Mouse (Mus musculus): ENCODE measurements around the gene Gjd2. TPM values are rescaled to one million over a fixed set of nuclear protein-coding genes. Genes with fewer than 3 reads are reported as not detected.

Gjd2 gene
- total RNA-seq, 2 experiments from 2014 or later: 5.8 to 7.3 TPM

DNA sequence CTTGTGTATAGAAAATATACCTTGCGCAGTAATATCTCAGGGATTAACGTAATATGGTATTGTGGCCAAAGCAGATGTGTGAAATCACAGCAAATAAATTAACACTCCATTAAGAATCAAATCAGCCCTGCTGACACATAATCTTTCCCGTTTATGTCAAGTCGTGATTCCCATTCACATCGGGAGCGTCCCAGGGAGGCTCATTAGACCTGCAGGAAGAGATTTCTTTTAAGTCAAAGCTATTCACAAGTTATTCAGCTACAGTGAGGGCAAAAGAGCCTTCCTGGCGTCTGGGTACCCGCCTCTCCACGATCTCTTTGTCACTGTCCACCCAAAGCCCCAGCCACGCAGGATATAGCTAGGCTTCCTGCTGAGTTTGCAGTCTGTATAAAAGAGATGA lies 4.7 kb upstream of the Gjd2 start:
- intact Hi-C loops (cut with DNase I): no loop called here
- DNase-seq (ENCODE audit: low spot score in 2 of 2): no peak

DNA sequence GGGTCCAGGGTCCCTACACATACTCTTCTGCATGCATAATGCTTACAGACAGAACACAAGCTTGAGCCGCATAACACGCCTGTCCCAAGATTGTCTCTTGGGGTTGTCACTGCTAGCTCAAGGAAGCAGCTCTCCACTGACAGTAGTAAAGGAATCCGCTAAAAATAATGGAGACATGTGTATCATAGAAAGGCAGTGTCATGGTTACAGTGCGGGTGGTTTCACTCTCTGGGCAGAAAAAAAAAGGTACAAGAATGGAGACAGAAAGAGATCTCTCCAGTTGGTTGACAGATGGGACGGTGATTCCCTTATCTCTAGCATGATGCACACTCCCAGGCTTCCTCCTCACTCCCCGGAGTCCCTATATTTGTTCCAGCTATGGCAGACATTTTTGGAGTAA lies 1.4 kb upstream of the Gjd2 start:
- intact Hi-C loops (cut with DNase I): no loop called here
- no peak for DNase-seq (ENCODE audit: low spot score in 2 of 2)

- DNase-seq (ENCODE audit: low spot score in 2 of 2): peak in 1 of 2 experiments; percentile 11
- intact Hi-C loops (cut with DNase I): no loop called here
Observed at GRCm38 (mm10) chr2:114013846-114014245, 427 bp upstream of the Gjd2 start.

GRCm38 (mm10) chr2:114012749-114013211 lies 639 bp downstream of the Gjd2 start:
- intact Hi-C loops (cut with DNase I): no loop called here
- peak in 1 of 2 experiments; percentile 10 for DNase-seq (ENCODE audit: low spot score in 2 of 2)

GRCm38 (mm10) chr2:114011838-114012237 lies 1.6 kb downstream of the Gjd2 start:
- intact Hi-C loops (cut with DNase I): no loop called here
- no peak for DNase-seq (ENCODE audit: low spot score in 2 of 2)

GRCm38 (mm10) chr2:114008321-114008720 lies 5.1 kb downstream of the Gjd2 start:
- intact Hi-C loops (cut with DNase I): no loop called here
- no peak for DNase-seq (ENCODE audit: low spot score in 2 of 2)

GRCm38 (mm10) chr2:113997484-113997883 lies 15.9 kb downstream of the Gjd2 start:
- intact Hi-C loops (cut with DNase I): no loop called here
- no peak for DNase-seq (ENCODE audit: low spot score in 2 of 2)

- DNase-seq (ENCODE audit: low spot score in 2 of 2): no peak
- intact Hi-C loops (cut with DNase I): no loop called here
Observed at GRCm38 (mm10) chr2:113996930-113997329, 16.5 kb downstream of the Gjd2 start.

- no peak for DNase-seq (ENCODE audit: low spot score in 2 of 2)
- intact Hi-C loops (cut with DNase I): no loop called here
Observed at GRCm38 (mm10) chr2:113984890-113985289, 28.5 kb downstream of the Gjd2 start.

DNA sequence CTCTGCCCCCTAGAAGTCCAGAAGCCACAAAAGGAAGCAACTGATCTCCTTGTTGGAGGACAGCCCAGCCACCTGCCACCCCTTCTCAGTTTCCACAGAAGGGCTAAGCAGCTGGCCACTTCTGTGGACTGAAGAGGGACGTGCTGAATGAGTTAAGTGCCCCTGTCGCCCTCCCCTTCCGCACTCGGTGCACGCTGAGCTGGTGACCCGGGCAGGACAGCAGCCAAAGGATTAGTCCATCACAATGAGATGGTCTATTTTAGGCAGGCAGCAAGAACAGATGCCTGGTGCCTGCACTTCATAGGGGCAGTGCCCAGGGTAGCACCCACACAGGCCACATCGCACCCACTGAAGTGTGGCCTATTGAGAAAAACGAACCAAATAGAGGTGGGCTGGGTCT lies 32.8 kb downstream of the Gjd2 start:
- DNase-seq (ENCODE audit: low spot score in 2 of 2): no peak
- intact Hi-C loops (cut with DNase I): no loop called here

- intact Hi-C loops (cut with DNase I): no loop called here
- no peak for DNase-seq (ENCODE audit: low spot score in 2 of 2)
Observed at GRCm38 (mm10) chr2:113978151-113978771, 35.2 kb downstream of the Gjd2 start.

DNA sequence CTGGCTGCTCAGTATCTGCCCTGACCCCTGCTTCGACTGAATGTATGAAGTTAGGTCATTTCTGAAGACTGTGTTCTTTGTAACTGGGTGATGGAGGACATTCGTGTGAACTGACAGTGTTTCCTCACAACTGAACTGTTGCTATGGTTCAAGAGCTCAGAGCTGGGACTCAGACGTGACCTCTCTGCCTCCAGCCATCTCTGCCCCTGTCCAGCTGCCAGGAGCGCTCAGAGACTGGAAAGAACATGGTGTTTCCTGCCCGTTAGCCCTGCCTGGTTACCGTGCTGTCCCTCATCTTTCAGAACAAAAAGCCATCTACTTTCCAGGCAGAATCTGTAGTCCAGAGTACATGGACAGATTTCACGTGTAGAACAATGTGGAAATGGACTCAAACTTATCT lies 39.5 kb downstream of the Gjd2 start:
- no peak for DNase-seq (ENCODE audit: low spot score in 2 of 2)
- intact Hi-C loops (cut with DNase I): no loop called here

GRCm38 (mm10) chr2:113966421-113966820 lies 47.0 kb downstream of the Gjd2 start:
- intact Hi-C loops (cut with DNase I): no loop called here
- DNase-seq (ENCODE audit: low spot score in 2 of 2): no peak

Other genes with a start within 250 kb of the Gjd2 start
- gene Scg5, start 184.5 kb downstream of the Gjd2 start, total RNA-seq (2021): 100 to 1,000 TPM; 497 to 544 TPM
- 1 to 10 TPM; 2.1 to 2.6 TPM for gene Arhgap11a, start 165.0 kb downstream of the Gjd2 start, total RNA-seq (2021)
- gene Actc1, start 39.9 kb upstream of the Gjd2 start, total RNA-seq (2021): not detected
- gene Aqr, start 173.4 kb upstream of the Gjd2 start, total RNA-seq (2021): 10 to 100 TPM; 29.1 to 35.4 TPM
- gene Zfp770, start 187.8 kb upstream of the Gjd2 start, total RNA-seq (2021): 10 to 100 TPM; 22.3 to 23.8 TPM